Mouse (Mus musculus) kidney, adult 11 months (tissue): ENCODE results near the gene Gkap1.

Experiments
- DNase-seq: peaks from one replicate; pipeline ENCODE4 v3.0.0; 2022

Gkap1 gene

GRCm38 (mm10) chr13:58197211-58197610, 78.3 kb downstream of the Gkap1 start:
- DNase-seq = peak; percentile 56

GRCm38 (mm10) chr13:58194908-58195307, 80.6 kb downstream of the Gkap1 start:
- no peak for DNase-seq

- no peak for DNase-seq
These were observed 82.3 kb downstream of the Gkap1 start for GRCm38 (mm10) chr13:58193221-58193620.

- DNase-seq = no peak
These were observed 83.4 kb downstream of the Gkap1 start for GRCm38 (mm10) chr13:58192146-58192545.

- DNase-seq = no peak
These were observed 84.0 kb downstream of the Gkap1 start for GRCm38 (mm10) chr13:58191516-58191915.

- DNase-seq = no peak
These were observed 86.0 kb downstream of the Gkap1 start for GRCm38 (mm10) chr13:58189473-58189872.

GRCm38 (mm10) chr13:58188412-58188811, 87.1 kb downstream of the Gkap1 start:
- peak; percentile 75 for DNase-seq

- no peak for DNase-seq
These were observed 87.7 kb downstream of the Gkap1 start for GRCm38 (mm10) chr13:58187751-58188150.

GRCm38 (mm10) chr13:58186281-58186680, 89.2 kb downstream of the Gkap1 start:
- no peak for DNase-seq

- DNase-seq = no peak
These were observed 91.4 kb downstream of the Gkap1 start for GRCm38 (mm10) chr13:58184111-58184510.
